In the genomic region with DNA sequence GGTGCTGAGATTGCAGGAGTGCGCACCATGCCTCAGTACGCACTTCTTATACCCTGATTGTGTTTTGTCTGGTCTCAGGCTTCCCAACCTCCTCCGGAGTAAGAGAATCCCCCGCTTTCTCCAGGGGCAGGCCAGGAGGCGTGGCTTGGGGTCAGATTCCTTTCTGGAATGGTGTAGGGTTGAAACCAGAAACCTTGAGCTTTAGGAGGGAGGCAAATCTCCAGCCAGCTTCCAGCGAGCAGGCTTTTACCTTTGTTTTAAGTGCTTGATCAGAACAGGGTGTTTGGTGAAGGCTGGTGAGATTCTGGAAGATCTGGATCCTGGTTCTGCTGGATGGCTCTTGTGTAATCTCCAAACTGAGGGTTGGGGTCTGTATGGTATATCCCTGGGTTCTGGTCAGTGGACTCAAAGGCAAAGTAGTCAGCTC, we compare ENCODE assay signal across 9 mouse cellular contexts. TPM values are rescaled to one million over a fixed set of nuclear protein-coding genes. Genes with fewer than 3 reads are reported as not detected.
DNase-seq lines count a peak whose midpoint lies in the region; ATAC-seq lines count a peak whose summit lies in the region.
"Had no signal": no experiment of that assay in that cellular context is flagged by ENCODE, and none has a peak within 500 bp of the region (broad histone marks: within the 10 kb centered on the region; RNA-seq: fewer than 3 reads in every experiment).

No protein-coding gene starts in this region.

- no peak for ATAC-seq in forebrain, embryonic 15.5 days (replicated peaks)
- peak; percentile 89 for ATAC-seq in limb, embryonic 11.5 days (ENCODE audit: insufficient number of reproducible peaks, low FRiP score, low TSS enrichment, low read depth)
- no peak for ATAC-seq in cerebellum, adult (ENCODE audit: insufficient number of reproducible peaks, low FRiP score, low TSS enrichment)

- no peak overlapping the region for H3K4me2 ChIP-seq in forebrain, embryonic 15.5 days (replicated peaks)
- H3K4me2 ChIP-seq in limb, embryonic 11.5 days (ENCODE audit: low read depth, severe bottlenecking) = peak overlapping the region; percentile 32

- 6% methylated on average over 6 of the region's 6 CpGs for WGBS in forebrain, embryonic 15.5 days
- WGBS in limb, embryonic 11.5 days = 1% methylated on average over 6 of the region's 6 CpGs

- peak overlapping the region; percentile 13; the same call in 1 of the 2 replicates for H3K27ac ChIP-seq in forebrain, embryonic 15.5 days (replicated peaks)
- peak overlapping the region; percentile 93 for H3K27ac ChIP-seq in limb, embryonic 11.5 days (replicated peaks; ENCODE audit: low read depth, low read length)

- H3K36me3 ChIP-seq in forebrain, embryonic 15.5 days = no peaks in the 10 kb centered on the region
- no peaks in the 10 kb centered on the region for H3K36me3 ChIP-seq in limb, embryonic 11.5 days (ENCODE audit: control insufficient read depth, insufficient read depth, low read length)

- H3K27me3 ChIP-seq in forebrain, embryonic 15.5 days = no peaks in the 10 kb centered on the region
- no peaks in the 10 kb centered on the region for H3K27me3 ChIP-seq in limb, embryonic 11.5 days (ENCODE audit: control insufficient read depth, insufficient read depth, low read length)
- H3K27me3 ChIP-seq: megakaryocyte, embryonic 14.5 days had no signal

- H3K9ac ChIP-seq in forebrain, embryonic 15.5 days (replicated peaks) = 0 out of 2 replicates have a peak overlapping the region, but pooled peaks have one; percentile 9
- peak overlapping the region; percentile 39; the same call in 1 of the 2 replicates for H3K9ac ChIP-seq in limb, embryonic 11.5 days (ENCODE audit: low read length)

- peaks cover 27% of the 10 kb centered on the region for H3K4me1 ChIP-seq in forebrain, embryonic 15.5 days
- H3K4me1 ChIP-seq in limb, embryonic 11.5 days (ENCODE audit: control insufficient read depth, insufficient read depth, low read length) = peaks cover 19% of the 10 kb centered on the region

- H3K4me3 ChIP-seq in forebrain, embryonic 15.5 days = no peak overlapping the region
- H3K4me3 ChIP-seq in limb, embryonic 11.5 days (ENCODE audit: low read depth, low read length) = peak overlapping the region; percentile 20
- H3K4me3 ChIP-seq: megakaryocyte, embryonic 14.5 days had no signal

- peak; percentile 53 for DNase-seq in urinary bladder, postnatal 14 days (ENCODE audit: low spot score)
- DNase-seq in urinary bladder, adult 2 months (ENCODE audit: low spot score) = no peak
- peak; percentile 88 for DNase-seq in limb, embryonic 11.5 days (ENCODE audit: low spot score)
- DNase-seq in ovary, postnatal 36 days (ENCODE audit: low spot score) = peak; percentile 60
- no peak for DNase-seq in cerebellum, adult 9-10 months
- no peak for DNase-seq in spleen, adult 18-20 months

- H3K9me3 ChIP-seq in forebrain, embryonic 15.5 days = no peaks in the 10 kb centered on the region
- no peaks in the 10 kb centered on the region for H3K9me3 ChIP-seq in limb, embryonic 11.5 days (ENCODE audit: control insufficient read depth, low read length)
- H3K9me3 ChIP-seq: megakaryocyte, embryonic 14.5 days had no signal

RNA-seq across cellular contexts. Expression of a gene that starts 5.1 kb away (rescaled TPM):
- polyA plus RNA-seq in urinary bladder, adult 2 months (2012; rRNA removed) = 21.5 and 28.4 TPM in 2 replicates
- polyA plus RNA-seq in forebrain, embryonic 15.5 days (2015; fragmentation: Nextera tagmentation; extraction: Ambion mirVana) = 22.3 and 23.3 TPM in 2 replicates
- polyA plus RNA-seq in limb, embryonic 11.5 days (2014; fragmentation: Nextera tagmentation; extraction: Ambion mirVana) = 13.8 and 14.4 TPM in 2 replicates

RNA-seq across cellular contexts. Expression of a gene that starts 16.2 kb away (rescaled TPM):
- 0.06 and 0.11 TPM in 2 replicates for polyA plus RNA-seq in urinary bladder, adult 2 months (2012; rRNA removed)
- polyA plus RNA-seq in forebrain, embryonic 15.5 days (2015; fragmentation: Nextera tagmentation; extraction: Ambion mirVana) = 30.9 and 32.3 TPM in 2 replicates
- 0.33 and 0.58 TPM in 2 replicates for polyA plus RNA-seq in limb, embryonic 11.5 days (2014; fragmentation: Nextera tagmentation; extraction: Ambion mirVana)

RNA-seq across cellular contexts. Expression of a gene that starts 20.9 kb away (rescaled TPM):
- polyA plus RNA-seq in urinary bladder, adult 2 months (2012; rRNA removed) = 0.06 TPM in 1 of 2 replicates, not detected in the other
- 1.6 and 2.1 TPM in 2 replicates for polyA plus RNA-seq in forebrain, embryonic 15.5 days (2015; fragmentation: Nextera tagmentation; extraction: Ambion mirVana)
- 1.1 and 1.4 TPM in 2 replicates for polyA plus RNA-seq in limb, embryonic 11.5 days (2014; fragmentation: Nextera tagmentation; extraction: Ambion mirVana)

RNA-seq across cellular contexts. Expression of a gene that starts 24.3 kb away (rescaled TPM):
- 40.1 and 48.5 TPM in 2 replicates for polyA plus RNA-seq in urinary bladder, adult 2 months (2012; rRNA removed)
- polyA plus RNA-seq in forebrain, embryonic 15.5 days (2015; fragmentation: Nextera tagmentation; extraction: Ambion mirVana) = 521 and 550 TPM in 2 replicates
- polyA plus RNA-seq in limb, embryonic 11.5 days (2014; fragmentation: Nextera tagmentation; extraction: Ambion mirVana) = 249 and 261 TPM in 2 replicates

RNA-seq across cellular contexts. Expression of a gene that starts 47.5 kb away (rescaled TPM):
- not detected in 2 replicates for polyA plus RNA-seq in urinary bladder, adult 2 months (2012; rRNA removed)
- not detected in 2 replicates for polyA plus RNA-seq in forebrain, embryonic 15.5 days (2015; fragmentation: Nextera tagmentation; extraction: Ambion mirVana)
- polyA plus RNA-seq in limb, embryonic 11.5 days (2014; fragmentation: Nextera tagmentation; extraction: Ambion mirVana) = not detected in 2 replicates

Comparison
In these comparisons a context has a peak if more than half of its experiments do, and no peak if none do; other contexts are left out.
1. DNase-seq: peak in urinary bladder, postnatal 14 days (single experiment), limb, embryonic 11.5 days (single experiment) and ovary, postnatal 36 days (single experiment); none in urinary bladder, adult 2 months (single experiment), cerebellum, adult 9-10 months (single experiment) and spleen, adult 18-20 months (0 of 2).
2. RNA of a gene that starts 16.2 kb away (polyA plus RNA-seq): 30.9 to 32.3 TPM in forebrain, embryonic 15.5 days; 0.33 to 0.58 TPM in limb, embryonic 11.5 days and 0.06 to 0.11 TPM in urinary bladder, adult 2 months; every median in the first group is over 10 times any median in the second.